Mouse (Mus musculus) heart, adult 11 months (tissue): ENCODE data around the gene Tent5d.

ENCODE experiments used
- DNase-seq: peaks from one replicate; pipeline ENCODE4 v3.0.0; 2022

Gene Tent5d

DNA sequence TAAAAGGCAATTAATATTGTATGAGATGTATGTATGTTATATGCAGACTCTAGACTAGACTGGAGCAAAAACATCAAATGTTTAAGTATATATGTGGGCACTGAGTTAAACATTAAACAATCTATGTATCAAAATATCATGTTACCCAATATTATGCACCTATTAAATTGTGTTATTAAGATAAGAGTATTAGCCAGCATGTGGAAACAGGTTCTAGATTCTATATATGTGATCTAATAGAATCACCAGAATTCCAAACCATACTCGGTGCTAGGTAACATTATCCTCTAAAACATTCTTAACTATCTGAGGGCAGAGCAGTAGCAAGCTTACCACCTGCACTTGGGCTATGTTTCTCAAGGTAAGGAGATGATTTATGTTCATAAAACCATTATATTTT, at the start of gene Tent5d:
TSS of gene Tent5d (plus strand) at position 301 of the 400 bp plus-strand sequence.
- no peak for DNase-seq

DNA sequence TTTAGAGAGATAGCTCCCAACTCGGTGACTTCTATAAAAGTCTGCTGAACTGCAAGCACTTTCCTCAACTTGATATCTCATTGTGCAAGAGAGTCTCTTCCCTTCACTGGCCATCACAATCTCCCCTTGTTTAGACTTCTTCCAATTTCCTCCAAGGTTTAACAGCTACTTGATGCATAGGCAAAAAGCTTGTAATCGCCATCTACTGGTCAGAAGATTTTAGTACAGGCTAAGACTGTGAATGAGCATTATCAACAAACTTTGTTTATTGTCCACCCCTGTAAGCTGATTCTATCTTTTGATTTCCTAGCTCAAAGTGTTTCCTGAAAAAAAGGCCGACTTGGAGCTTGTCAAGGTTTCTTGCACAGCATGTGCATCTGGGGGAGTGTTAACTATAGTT, 24.5 kb upstream of the Tent5d start:
- DNase-seq, result no peak

DNA sequence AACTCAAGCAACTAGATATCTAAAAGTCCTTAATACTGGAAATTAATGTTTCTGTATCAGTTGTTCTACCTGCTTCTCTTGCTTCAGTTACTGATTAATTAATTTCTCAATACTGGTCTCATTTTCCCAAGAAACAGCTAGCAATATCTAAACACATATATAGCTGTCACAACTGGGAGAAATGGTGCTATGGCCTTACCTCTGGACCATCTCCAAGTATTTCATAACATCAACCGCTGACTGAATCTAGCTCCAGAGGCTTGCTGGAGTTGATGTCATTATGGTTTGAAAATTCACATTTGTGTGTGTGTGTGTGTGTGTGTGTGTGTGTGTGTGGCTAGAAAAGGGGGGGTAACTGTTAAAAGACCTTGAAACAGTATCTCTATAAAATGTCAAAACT, 2.3 kb upstream of the Tent5d start:
- DNase-seq, result no peak

DNA sequence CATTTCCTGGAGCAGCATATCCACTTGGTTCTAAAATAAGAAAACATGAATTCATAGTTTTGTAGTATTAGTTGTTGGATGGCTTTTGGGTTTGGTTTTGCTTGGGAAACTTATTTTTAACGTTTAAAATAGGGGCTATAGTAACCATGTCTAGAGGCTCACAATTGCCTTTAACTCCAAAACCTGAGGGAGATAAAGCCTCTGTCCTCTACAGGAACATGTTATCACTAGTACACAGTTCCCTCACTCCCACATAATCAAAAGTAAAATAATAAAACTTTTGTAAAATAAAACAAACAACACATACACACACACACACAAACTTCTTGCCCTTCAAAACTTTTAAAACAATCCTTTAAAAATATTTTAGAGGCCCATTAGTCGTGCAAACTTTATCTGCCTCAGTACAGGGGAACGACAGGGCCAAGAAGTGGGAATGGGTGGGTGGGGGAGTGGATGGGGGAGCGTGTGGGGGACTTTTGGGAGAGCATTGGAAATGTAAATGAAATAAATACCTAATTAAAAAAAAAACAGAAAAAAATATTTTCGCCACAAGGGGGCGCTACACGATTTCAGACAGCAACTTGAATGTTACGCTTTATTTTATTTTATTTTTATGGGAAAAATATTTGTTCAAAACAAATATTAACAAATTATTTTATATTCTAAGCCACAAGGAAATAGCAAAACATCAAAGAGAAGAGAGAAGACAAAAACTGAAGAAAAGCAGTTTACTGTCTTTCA, 1.5 kb upstream of the Tent5d start:
- DNase-seq, result no peak

DNA sequence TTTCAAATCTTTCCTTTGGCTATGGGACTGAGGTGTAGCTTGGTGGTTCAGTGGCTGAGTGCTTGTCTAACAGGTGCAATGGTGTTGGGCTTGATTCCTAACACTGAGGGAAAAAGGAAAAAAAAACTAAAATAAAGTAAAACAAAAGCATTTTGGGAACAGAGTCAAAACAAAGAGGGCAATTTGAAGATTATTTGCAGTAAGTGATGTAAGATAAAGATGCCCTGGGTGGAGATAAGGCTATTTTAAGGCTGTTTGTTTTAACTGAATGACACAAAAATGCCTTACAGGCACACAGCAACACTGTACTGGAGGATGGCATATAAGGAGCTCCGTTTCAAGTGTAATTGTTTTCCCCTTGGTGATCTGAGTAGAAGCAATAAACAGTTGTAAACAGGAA, 3.4 kb downstream of the Tent5d start:
- no peak for DNase-seq

DNA sequence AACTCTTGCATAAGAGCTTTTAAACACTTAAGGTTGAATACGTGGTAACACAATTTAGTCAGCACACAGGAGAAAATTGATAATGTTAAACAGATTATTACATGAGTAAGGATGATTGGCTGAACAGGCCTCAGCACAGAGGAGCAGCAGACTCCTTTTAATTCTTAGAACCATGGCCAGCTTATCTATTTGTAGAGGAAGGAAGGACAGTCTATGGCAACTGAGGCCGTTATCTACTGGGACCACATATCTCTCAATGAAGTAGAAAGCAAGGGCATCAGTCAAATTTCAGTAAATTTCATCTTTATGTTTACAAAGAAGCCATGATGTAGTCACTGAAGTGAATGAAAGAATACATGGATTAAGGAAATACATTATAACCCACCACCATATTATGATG, 4.5 kb downstream of the Tent5d start:
- DNase-seq, result no peak

DNA sequence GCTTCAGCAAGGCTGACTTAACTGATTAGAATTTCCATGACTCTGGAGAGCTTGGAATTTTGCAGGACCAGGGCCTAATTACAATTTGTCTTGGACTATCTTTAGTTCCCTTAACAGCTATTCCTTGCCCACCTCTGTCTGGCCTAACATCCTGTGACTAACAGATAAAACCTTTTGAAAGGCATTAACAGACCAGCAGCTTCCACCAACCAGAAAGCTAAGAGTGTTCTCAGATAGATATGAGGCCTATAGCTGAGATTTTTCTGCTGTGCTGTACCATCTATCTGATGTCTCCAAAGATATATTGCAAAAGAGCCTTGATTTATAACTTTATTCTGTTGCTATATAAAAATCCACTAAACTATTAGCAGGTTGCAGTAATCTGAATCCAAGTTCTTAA, 19.7 kb downstream of the Tent5d start:
- DNase-seq, result no peak

DNA sequence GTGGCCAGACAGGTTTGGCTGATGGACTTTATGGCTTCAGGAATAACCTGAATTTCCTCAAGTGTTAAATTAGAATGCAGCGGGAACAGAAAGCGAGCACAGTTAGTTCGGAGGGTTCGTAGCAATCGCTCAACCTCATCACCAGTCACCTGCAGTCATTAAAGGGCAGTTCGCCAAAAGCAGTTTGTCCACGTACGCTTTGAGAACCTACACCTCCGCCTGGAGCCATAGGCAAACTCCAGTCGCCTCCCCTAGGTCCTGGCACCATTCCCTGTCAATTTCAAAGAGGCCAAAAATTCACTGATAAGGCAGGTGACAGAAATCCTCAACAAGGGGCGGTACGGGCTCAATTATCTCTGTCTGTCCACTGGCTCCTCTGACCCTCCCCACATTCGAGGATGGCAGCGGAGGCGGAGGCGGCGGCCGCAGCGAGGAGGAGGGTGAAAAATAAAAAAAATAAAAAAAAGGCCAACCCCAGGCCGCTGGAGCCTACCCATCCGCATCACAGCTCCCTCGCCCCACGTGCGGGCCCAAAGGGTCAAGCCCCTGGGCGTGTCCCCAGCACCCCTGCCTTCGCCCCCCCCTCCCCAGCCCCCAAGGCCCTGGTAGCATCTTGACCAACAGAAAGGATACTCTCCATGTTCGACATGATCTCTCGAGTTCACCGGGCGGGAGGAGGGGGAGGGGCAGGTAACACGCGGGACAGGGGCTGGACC, 23.3 kb downstream of the Tent5d start:
- no peak for DNase-seq

DNA sequence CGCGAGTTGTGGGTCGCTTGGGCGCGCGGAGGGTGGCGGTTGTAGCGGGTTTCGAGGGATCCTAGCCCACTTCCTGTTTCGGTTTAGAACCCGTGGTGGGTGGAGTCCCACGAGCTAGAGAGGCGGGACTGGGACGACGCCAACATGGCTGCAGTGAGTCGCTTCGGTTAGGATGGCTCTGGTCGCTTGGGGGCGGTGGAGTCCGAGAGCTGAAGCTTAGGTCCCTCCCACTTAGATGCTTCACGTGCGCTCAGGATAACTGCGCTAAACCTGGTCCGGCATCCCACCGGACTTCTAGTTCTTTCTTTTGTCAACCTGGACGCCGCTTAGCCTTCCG, 23.8 kb downstream of the Tent5d start, which contains the start of gene 2610002M06Rik:
TSS of gene 2610002M06Rik (minus strand) at position 117 of the 337 bp plus-strand sequence.
- DNase-seq, result peak; percentile 99

DNA sequence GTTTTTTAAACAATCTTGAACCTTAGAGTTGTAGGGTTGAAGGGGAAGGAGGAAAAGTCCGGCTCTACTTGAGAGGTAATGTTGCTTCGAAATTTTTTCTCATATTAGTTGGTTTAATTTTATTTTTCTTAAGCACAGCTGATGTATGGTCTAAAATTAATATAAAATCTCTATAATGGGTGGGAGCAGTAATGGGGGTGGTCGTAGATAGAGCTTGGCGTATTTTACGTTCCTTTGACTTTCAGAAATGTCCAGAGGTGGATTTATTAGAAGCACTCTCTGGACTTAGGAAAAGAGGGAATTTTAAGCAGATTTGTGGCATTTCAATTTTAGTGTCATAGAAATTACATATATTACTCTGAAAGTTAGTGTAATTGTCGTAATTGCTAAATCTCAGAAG, 24.3 kb downstream of the Tent5d start:
- no peak for DNase-seq

DNA sequence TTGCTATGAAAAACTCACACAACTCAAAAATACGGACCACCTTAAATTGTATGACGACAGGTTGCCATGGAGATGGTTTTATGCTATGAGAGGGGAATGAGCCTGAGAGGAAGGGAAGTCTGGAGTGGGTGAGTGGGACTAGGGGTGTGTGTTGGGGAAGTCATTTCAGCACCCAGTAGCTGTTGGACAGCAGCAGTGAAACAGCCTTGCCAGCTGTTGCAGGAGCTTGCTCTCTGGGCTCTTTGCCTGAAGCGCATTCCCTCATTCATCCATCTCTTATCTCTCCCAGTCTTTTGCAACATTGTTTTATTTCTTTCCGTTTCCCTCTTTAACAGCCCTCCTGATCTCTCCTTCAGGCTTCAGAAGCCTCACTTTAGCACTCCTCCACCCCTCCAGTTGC, 65.8 kb downstream of the Tent5d start:
- DNase-seq, result no peak
